Mouse (Mus musculus) gastrocnemius, adult 8-10 months (tissue): ENCODE results near the gene Prpf39. TPM values are rescaled to one million over a fixed set of nuclear protein-coding genes. Genes with fewer than 3 reads are reported as not detected.

Experiments
- DNase-seq, 2 experiments: peaks; one replicate each; pipeline ENCODE4 v3.0.0; 2022; ENCODE audit warnings: low spot score in 2 of 2
- total RNA-seq, 4 experiments: library from RNA; stranded (reverse); gene quantifications; 2 replicates each; pipeline ENCODE4 v1.2.4; 2022

Prpf39 gene
- total RNA-seq, result 10 to 100 TPM in 3 of 4 experiments, 1 to 10 TPM in 1; 9.4 to 12.3 (median 11.9) TPM

GRCm38 (mm10) chr12:65036190-65036870 lies at the start of gene Prpf39:
Gene Prpf39, plus strand, starts transcription at chr12:65036333.
- peak; percentile 83 to 89 for DNase-seq

- no peak for DNase-seq
These were observed 28.4 kb upstream of the Prpf39 start for GRCm38 (mm10) chr12:65007725-65008124.

- DNase-seq, result no peak
These were observed 13.3 kb upstream of the Prpf39 start for GRCm38 (mm10) chr12:65022842-65023241.

- DNase-seq, result no peak
These were observed 319 bp upstream of the Prpf39 start for GRCm38 (mm10) chr12:65035839-65036189.

- DNase-seq, result no peak
These were observed 886 bp downstream of the Prpf39 start for GRCm38 (mm10) chr12:65036892-65037545.

GRCm38 (mm10) chr12:65037546-65037937 lies 1.4 kb downstream of the Prpf39 start:
- no peak for DNase-seq

- no peak for DNase-seq
These were observed 12.7 kb downstream of the Prpf39 start for GRCm38 (mm10) chr12:65048799-65049198.

GRCm38 (mm10) chr12:65058203-65058602 lies 22.1 kb downstream of the Prpf39 start:
- no peak for DNase-seq

- no peak for DNase-seq
These were observed 24.9 kb downstream of the Prpf39 start for GRCm38 (mm10) chr12:65061082-65061481.

- DNase-seq, result no peak
These were observed 29.1 kb downstream of the Prpf39 start for GRCm38 (mm10) chr12:65065241-65065640.

GRCm38 (mm10) chr12:65066234-65066633 lies 30.1 kb downstream of the Prpf39 start:
- no peak for DNase-seq

- no peak for DNase-seq
These were observed 32.3 kb downstream of the Prpf39 start for GRCm38 (mm10) chr12:65068409-65068808.

GRCm38 (mm10) chr12:65072911-65073610 lies 36.9 kb downstream of the Prpf39 start:
- DNase-seq, result no peak

GRCm38 (mm10) chr12:65073611-65074178 lies 37.6 kb downstream of the Prpf39 start, which contains the start of gene Fkbp3:
Gene Fkbp3, minus strand, starts transcription at chr12:65074007.
- DNase-seq, result peak; percentile 97 to 98

- DNase-seq, result no peak
These were observed 38.5 kb downstream of the Prpf39 start for GRCm38 (mm10) chr12:65074651-65075050.

- peak; percentile 82 to 83 for DNase-seq
These were observed 39.1 kb downstream of the Prpf39 start, which contains the start of gene Fancm for GRCm38 (mm10) chr12:65075085-65075732. Gene Fancm, plus strand, starts transcription at chr12:65075603.

GRCm38 (mm10) chr12:65075733-65076310 lies 39.7 kb downstream of the Prpf39 start:
- no peak for DNase-seq

- no peak for DNase-seq
These were observed 40.8 kb downstream of the Prpf39 start for GRCm38 (mm10) chr12:65076906-65077305.

GRCm38 (mm10) chr12:65108746-65109145 lies 72.6 kb downstream of the Prpf39 start:
- DNase-seq, result no peak

- no peak for DNase-seq
These were observed 75.4 kb downstream of the Prpf39 start for GRCm38 (mm10) chr12:65111503-65111902.

- DNase-seq, result no peak
These were observed 76.7 kb downstream of the Prpf39 start for GRCm38 (mm10) chr12:65112811-65113210.
